Mouse (Mus musculus): ENCODE measurements around the gene Ywhah. TPM values are rescaled to one million over a fixed set of nuclear protein-coding genes. Genes with fewer than 3 reads are reported as not detected.

Ywhah gene
- polyA plus RNA-seq, 1 experiment from 2014 or later: 538 TPM

DNA sequence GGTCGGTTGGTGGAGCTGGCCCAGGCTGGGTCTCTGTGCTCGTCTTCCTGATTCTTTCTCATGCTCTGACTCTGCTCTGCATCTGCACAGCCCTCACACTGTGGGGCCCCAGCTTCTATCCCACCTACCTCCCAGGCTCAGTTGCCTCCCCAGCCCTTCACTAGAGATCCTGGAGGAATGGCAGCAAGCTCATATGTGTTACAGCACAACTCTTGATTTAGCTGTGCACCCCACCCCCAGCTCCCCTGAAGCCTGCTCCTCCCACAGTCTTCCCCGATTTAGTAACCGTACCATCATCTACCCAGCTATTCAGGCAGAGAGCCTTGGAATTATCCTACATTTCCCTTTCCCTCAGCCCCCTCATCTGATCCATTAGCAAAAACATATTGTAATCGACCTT is 17.5 kb upstream of the Ywhah start:
- Histone ChIP-seq H3K36me3 (no peaks in the 10 kb centered on the region), H3K27me3 (replicated peaks) (no peaks in the 10 kb centered on the region), H3K9me3 (no peaks in the 10 kb centered on the region), H3K4me2 (replicated peaks) (no peak overlapping the region), H3K4me3 (no peak overlapping the region), H3K4me1 (peaks cover 9% of the 10 kb centered on the region; the same call in 1 of the 2 replicates), H3K27ac (no peak overlapping the region), H3K9ac (no peak overlapping the region)
- ATAC-seq (ENCODE audit: low FRiP score, low read depth): no peak
- 88% methylated on average over 5 of the region's 5 CpGs for WGBS

GRCm38 (mm10) chr5:33002781-33003180 is 15.8 kb upstream of the Ywhah start:
- ATAC-seq (ENCODE audit: low FRiP score, low read depth): no peak
- H3K9me3 ChIP-seq: no peaks in the 10 kb centered on the region
- no peaks in the 10 kb centered on the region for H3K36me3 ChIP-seq
- 88% methylated on average over 5 of the region's 5 CpGs for WGBS
- H3K4me1 ChIP-seq: peaks cover 13% of the 10 kb centered on the region
- no peak overlapping the region for H3K4me3 ChIP-seq
- H3K4me2 ChIP-seq (replicated peaks): no peak overlapping the region
- no peaks in the 10 kb centered on the region for H3K27me3 ChIP-seq (replicated peaks)
- no peak overlapping the region for H3K27ac ChIP-seq
- H3K9ac ChIP-seq: no peak overlapping the region

GRCm38 (mm10) chr5:33003500-33003899 is 15.1 kb upstream of the Ywhah start:
- no peaks in the 10 kb centered on the region for H3K27me3 ChIP-seq (replicated peaks)
- H3K36me3 ChIP-seq: no peaks in the 10 kb centered on the region
- no peak overlapping the region for H3K27ac ChIP-seq
- H3K9me3 ChIP-seq: no peaks in the 10 kb centered on the region
- peaks cover 13% of the 10 kb centered on the region for H3K4me1 ChIP-seq
- H3K4me2 ChIP-seq (replicated peaks): no peak overlapping the region
- ATAC-seq (ENCODE audit: low FRiP score, low read depth): no peak
- no peak overlapping the region for H3K4me3 ChIP-seq
- no peak overlapping the region for H3K9ac ChIP-seq
- 71% methylated on average over 6 of the region's 6 CpGs for WGBS

- no peak overlapping the region for H3K4me3 ChIP-seq
- no peak for ATAC-seq (ENCODE audit: low FRiP score, low read depth)
- H3K27me3 ChIP-seq (replicated peaks): no peaks in the 10 kb centered on the region
- no peak overlapping the region for H3K27ac ChIP-seq
- H3K4me2 ChIP-seq (replicated peaks): no peak overlapping the region
- H3K9me3 ChIP-seq: no peaks in the 10 kb centered on the region
- WGBS: 72% methylated on average over 4 of the region's 4 CpGs
- no peaks in the 10 kb centered on the region for H3K36me3 ChIP-seq
- peaks cover 13% of the 10 kb centered on the region for H3K4me1 ChIP-seq
- H3K9ac ChIP-seq: no peak overlapping the region
These were observed 14.5 kb upstream of the Ywhah start for GRCm38 (mm10) chr5:33004110-33004509.

- no peak for ATAC-seq (ENCODE audit: low FRiP score, low read depth)
- Histone ChIP-seq H3K9me3 (no peaks in the 10 kb centered on the region), H3K9ac (no peak overlapping the region), H3K4me3 (no peak overlapping the region), H3K27ac (no peak overlapping the region), H3K4me1 (peaks cover 19% of the 10 kb centered on the region), H3K27me3 (replicated peaks) (no peaks in the 10 kb centered on the region), H3K4me2 (replicated peaks) (no peak overlapping the region), H3K36me3 (no peaks in the 10 kb centered on the region)
- WGBS: 80% methylated on average over 11 of the region's 11 CpGs
These were observed 13.0 kb upstream of the Ywhah start for GRCm38 (mm10) chr5:33005442-33006145.

- Histone ChIP-seq H3K9me3 (no peaks in the 10 kb centered on the region), H3K4me3 (no peak overlapping the region), H3K27ac (no peak overlapping the region), H3K9ac (no peak overlapping the region), H3K27me3 (replicated peaks) (no peaks in the 10 kb centered on the region), H3K4me1 (peaks cover 28% of the 10 kb centered on the region), H3K4me2 (replicated peaks) (no peak overlapping the region), H3K36me3 (no peaks in the 10 kb centered on the region)
- peak; percentile 46; the same call in 1 of the 2 replicates for ATAC-seq (ENCODE audit: low FRiP score, low read depth)
- 36% methylated on average over 8 of the region's 8 CpGs for WGBS
These were observed 11.9 kb upstream of the Ywhah start for GRCm38 (mm10) chr5:33006670-33007069.

DNA sequence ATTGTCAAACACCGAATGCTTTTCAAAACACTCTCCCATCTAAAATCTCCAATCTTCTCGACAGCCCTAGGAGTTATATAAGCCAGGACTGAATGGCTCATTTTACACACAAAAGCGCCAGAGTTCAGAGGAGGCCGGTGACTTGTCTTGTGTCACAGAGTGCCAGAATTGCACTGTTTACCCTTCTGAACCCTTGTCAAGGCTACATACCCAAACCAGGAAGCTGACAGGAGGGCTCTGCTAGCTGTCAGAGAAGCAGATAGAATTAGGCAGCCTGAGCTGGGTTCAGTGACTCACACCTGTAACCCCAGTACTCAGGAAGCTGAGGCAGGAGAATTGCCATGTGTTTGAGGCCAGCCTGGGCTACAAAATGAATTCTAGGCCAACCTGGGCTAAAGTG is 11.2 kb upstream of the Ywhah start:
- H3K4me1 ChIP-seq: peaks cover 28% of the 10 kb centered on the region
- H3K36me3 ChIP-seq: no peaks in the 10 kb centered on the region
- H3K9me3 ChIP-seq: no peaks in the 10 kb centered on the region
- 67% methylated on average over 4 of the region's 4 CpGs for WGBS
- H3K4me2 ChIP-seq (replicated peaks): no peak overlapping the region
- no peaks in the 10 kb centered on the region for H3K27me3 ChIP-seq (replicated peaks)
- H3K4me3 ChIP-seq: no peak overlapping the region
- H3K27ac ChIP-seq: no peak overlapping the region
- no peak for ATAC-seq (ENCODE audit: low FRiP score, low read depth)
- H3K9ac ChIP-seq: no peak overlapping the region

DNA sequence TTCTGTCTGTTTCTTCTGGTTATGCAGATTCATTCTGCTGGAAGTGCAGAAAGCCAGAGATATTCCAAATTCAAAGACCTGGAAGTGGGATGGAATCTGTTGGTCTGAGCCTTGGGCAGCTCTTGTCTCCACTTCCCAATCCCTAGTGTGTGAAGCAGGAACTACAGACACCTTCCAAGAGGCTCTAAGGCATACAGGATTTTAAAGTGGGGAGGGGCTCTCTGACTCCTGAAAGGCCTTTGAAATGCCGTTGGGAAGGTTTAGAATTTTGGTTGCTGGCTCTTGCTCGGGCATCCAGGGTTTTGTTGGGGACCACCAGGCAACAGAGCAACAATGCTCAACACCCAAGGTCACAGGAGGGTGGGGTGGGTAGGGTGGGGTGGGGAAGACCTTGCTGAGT is 9.3 kb upstream of the Ywhah start:
- Histone ChIP-seq H3K4me2 (replicated peaks) (no peak overlapping the region), H3K27me3 (replicated peaks) (no peaks in the 10 kb centered on the region), H3K4me3 (no peak overlapping the region), H3K9me3 (no peaks in the 10 kb centered on the region), H3K36me3 (no peaks in the 10 kb centered on the region), H3K27ac (no peak overlapping the region), H3K4me1 (peaks cover 28% of the 10 kb centered on the region), H3K9ac (no peak overlapping the region)
- no peak for ATAC-seq (ENCODE audit: low FRiP score, low read depth)
- WGBS: 54% methylated on average over 2 of the region's 2 CpGs

- Histone ChIP-seq H3K9ac (no peak overlapping the region), H3K9me3 (no peaks in the 10 kb centered on the region), H3K36me3 (no peaks in the 10 kb centered on the region), H3K27me3 (replicated peaks) (no peaks in the 10 kb centered on the region), H3K4me2 (replicated peaks) (peak overlapping the region; percentile 33; the same call in 1 of the 2 replicates), H3K4me3 (no peak overlapping the region), H3K4me1 (peaks cover 28% of the 10 kb centered on the region), H3K27ac (peak overlapping the region; percentile 43)
- 76% methylated on average over 14 of the region's 14 CpGs for WGBS
- ATAC-seq (ENCODE audit: low FRiP score, low read depth): no peak
These were observed 8.5 kb upstream of the Ywhah start for GRCm38 (mm10) chr5:33009818-33010812.

- H3K9me3 ChIP-seq: no peaks in the 10 kb centered on the region
- H3K9ac ChIP-seq: no peak overlapping the region
- H3K27ac ChIP-seq: peak overlapping the region; percentile 43
- H3K4me2 ChIP-seq (replicated peaks): peak overlapping the region; percentile 33
- H3K36me3 ChIP-seq: no peaks in the 10 kb centered on the region
- peak; percentile 76 for ATAC-seq (ENCODE audit: low FRiP score, low read depth)
- 42% methylated on average over 15 of the region's 15 CpGs for WGBS
- no peaks in the 10 kb centered on the region for H3K27me3 ChIP-seq (replicated peaks)
- no peak overlapping the region for H3K4me3 ChIP-seq
- peaks cover 21% of the 10 kb centered on the region for H3K4me1 ChIP-seq
These were observed 7.2 kb upstream of the Ywhah start for GRCm38 (mm10) chr5:33011132-33012106.

DNA sequence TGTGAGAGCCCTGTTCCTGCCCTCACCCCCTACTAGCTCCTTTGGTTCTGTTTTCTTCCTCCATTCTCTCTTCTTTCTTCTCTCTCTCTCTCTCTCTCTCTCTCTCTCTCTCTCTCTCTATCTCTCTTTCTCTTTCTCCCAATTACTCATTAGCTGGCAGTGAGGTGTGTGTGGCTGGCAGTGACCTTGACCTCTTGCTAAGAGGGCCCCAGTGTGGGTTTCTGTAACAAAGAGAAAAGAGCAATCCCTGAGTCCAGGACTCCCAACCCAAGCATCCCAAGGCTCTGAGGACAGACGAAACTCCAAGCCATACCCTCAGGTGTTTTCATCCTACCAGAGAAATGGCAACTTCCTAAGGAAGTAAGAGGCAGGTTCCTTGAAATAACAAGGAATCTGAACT is 4.5 kb upstream of the Ywhah start:
- Histone ChIP-seq H3K9me3 (no peaks in the 10 kb centered on the region), H3K4me2 (replicated peaks) (no peak overlapping the region), H3K36me3 (no peaks in the 10 kb centered on the region), H3K4me3 (no peak overlapping the region), H3K9ac (no peak overlapping the region), H3K4me1 (peaks cover 25% of the 10 kb centered on the region), H3K27ac (no peak overlapping the region), H3K27me3 (replicated peaks) (no peaks in the 10 kb centered on the region)
- ATAC-seq (ENCODE audit: low FRiP score, low read depth): no peak
- 77% methylated on average over 1 of the region's 1 CpGs for WGBS

All from neural tube, embryonic 12.5 days (tissue).